Mouse (Mus musculus) right cerebral cortex, postnatal 10 days (tissue): ENCODE data around the gene Tmem132b.

Experiments used
- DNase-seq, 2 experiments: peaks; one replicate each; pipeline ENCODE4 v3.0.0; 2021; ENCODE audit warnings: low spot score in 2 of 2

The Tmem132b gene

DNA sequence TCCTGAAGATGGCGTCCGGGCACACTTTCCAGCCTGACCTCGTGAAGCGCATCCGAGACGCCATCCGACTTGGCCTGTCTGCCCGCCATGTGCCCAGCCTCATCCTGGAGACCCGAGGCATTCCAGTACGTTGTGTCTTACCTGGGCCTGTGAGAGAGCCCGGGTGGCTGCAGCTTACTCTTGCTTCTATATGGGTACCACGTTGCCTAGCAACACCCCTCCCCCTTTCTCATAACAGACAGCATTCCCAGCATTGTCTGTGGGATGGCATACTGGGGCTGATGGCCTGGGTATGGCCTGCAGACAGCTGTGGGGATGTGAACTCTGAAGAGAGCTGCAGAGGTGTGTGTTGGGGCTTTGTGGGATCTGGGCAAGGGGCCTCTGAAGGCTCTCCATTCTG is 16.6 kb upstream of the Tmem132b start:
- DNase-seq = peak in 1 of 2 experiments; percentile 76

DNA sequence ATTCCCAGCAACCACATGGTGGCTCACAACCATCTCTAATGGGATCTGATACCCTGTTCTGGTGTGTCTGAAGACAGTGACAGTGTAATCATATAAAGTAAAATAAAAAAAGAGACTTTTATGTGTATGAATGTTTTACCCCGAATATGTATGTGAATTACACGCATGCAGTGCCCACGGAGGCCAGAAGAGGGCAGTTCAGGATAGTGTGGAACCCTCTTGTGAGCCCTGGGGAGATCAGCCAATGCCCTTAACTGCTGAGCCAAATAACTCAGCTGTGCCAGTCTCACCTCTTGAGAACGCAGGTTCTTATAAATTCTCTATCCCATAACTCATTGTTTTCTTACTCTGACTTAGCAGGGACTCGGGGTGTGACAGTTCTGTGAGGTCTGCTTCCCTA is 12.9 kb upstream of the Tmem132b start:
- DNase-seq = peak in 1 of 2 experiments; percentile 74

GRCm38 (mm10) chr5:125520930-125521590 is 10.5 kb upstream of the Tmem132b start:
- peak in 1 of 2 experiments; percentile 54 for DNase-seq

DNA sequence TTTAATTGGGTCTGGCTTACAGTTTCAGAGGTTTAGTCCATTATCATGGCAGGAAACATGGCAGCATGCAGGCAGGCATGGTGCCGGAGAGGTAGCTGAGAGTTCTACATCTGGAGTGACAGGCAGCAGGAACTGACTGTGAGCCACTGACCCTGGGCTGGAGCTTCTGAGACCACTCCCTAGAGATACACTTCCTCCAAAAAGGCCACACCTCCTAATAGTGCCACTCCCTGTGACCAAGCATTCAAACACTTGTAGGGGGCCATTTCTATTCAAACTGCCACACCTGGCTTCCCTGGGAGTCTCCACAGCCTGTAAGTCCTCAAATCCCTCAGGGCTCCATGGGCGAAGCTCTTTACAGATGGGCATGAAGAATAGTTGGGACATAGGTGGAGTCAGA is 8.2 kb upstream of the Tmem132b start:
- no peak for DNase-seq

GRCm38 (mm10) chr5:125525516-125525915 is 6.1 kb upstream of the Tmem132b start:
- DNase-seq = no peak

GRCm38 (mm10) chr5:125526464-125526863 is 5.1 kb upstream of the Tmem132b start:
- DNase-seq = no peak

DNA sequence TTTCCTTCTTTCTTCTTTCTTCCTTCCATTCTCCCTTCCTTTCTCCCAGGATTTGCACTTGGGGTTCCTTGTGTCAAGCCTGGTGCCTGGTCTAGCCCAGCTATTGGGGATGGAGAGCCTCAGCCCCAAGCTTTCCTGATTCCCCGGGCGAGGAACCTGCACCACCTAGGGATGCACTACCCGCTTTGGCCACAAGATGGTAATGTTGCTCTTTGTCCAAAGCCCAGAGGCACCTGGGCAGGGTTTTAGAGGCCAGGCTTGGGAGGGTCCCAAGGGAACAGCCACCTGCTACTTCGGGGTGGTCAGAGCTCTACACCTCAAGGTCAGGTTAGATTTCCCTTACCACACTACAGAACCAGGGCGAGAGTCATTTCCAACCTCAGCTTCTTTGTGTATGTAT is 2.5 kb upstream of the Tmem132b start:
- peak; percentile 82 to 89 for DNase-seq

- DNase-seq = peak; percentile 82
Measured at GRCm38 (mm10) chr5:125532191-125532544, 594 bp downstream of the Tmem132b start.

DNA sequence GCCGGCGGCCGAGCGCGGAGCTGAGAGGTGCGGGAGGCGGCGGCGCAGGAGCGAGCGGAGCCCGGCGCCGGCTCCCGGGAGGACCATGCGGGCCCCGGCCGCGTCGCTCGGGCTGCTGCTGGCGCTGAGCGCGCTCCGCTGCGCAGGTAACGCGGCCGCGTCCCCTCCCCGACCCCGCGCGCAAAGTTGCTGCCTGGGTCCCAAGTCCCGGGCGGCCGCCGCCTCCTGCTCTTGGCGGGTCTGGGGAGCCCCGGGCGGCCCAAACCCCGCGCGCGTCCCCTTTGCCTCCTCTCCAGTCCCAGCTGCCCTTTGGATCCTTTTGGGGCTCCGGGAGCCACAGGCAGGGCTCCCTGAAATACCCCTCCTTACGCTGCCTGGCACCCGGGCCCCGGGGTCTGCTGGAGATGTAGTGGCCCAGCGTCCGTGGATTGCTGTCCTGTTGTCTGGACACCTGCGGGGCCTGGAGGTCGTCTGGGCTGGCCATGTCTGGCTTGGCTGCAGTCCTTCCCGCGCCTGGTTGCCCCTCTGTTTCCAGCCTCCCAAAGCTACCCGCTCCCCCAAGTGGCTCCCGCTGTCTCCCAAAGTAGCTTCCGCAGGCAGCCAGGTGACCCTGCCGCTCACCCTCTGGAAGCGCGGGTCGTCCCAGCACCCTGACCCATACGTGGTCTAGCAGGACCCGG is 1.1 kb downstream of the Tmem132b start:
- peak in 1 of 2 experiments; percentile 78 for DNase-seq

DNA sequence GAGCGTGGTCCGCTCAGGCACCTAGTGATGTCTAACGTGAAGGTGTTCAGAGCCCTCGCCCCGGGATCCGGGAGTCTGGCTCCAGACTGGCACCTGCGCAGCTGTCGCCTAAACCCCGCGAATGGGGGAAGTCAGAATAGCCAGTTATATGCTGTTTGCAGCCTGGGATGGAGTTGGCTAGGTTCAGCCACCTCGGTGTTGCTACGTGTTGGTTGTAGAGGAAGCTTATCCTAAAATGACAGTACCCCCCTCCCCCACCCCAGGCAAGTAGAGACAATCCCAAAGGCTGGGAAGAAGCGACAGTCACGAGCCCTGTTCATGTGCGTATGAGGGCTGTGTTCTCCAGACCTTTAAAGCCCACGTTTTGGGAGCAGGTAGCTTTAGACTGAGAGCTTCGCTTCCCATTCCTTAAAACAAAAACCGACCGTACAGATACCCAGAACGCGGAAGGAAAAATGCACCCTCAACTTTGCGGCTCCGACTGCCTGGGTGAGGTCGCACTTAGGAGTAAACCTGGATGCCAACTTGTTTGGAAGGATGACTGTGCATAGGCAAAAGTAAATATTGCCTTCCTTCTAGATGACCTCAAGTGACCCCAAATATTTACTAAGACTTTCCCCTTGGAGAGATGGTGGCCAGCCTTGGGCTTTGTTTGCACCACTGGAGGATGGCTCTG is 1.8 kb downstream of the Tmem132b start:
- DNase-seq = peak in 1 of 2 experiments; percentile 73

DNA sequence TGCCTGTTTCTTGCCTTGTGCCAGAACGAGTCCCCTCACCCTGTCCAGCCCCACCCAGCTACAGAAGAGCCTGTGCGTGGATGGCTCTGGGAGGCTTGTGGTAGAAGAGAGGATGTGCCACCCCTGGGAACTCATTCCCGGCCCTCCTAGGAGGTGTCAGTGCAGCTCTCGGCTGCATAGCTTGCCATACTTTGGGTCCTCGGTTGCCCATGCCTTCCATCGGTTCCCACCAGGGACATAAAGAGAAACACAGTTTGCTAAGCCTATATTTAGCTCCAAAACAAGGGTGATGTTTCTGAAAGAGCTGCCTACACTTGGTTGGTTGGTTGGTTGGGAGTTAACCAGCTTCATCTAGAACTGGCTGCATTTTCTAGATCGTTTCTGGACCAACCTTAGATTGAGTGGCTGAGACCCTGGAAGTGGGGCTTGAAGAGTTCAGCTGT is 2.6 kb downstream of the Tmem132b start:
- DNase-seq = peak in 1 of 2 experiments; percentile 62

DNA sequence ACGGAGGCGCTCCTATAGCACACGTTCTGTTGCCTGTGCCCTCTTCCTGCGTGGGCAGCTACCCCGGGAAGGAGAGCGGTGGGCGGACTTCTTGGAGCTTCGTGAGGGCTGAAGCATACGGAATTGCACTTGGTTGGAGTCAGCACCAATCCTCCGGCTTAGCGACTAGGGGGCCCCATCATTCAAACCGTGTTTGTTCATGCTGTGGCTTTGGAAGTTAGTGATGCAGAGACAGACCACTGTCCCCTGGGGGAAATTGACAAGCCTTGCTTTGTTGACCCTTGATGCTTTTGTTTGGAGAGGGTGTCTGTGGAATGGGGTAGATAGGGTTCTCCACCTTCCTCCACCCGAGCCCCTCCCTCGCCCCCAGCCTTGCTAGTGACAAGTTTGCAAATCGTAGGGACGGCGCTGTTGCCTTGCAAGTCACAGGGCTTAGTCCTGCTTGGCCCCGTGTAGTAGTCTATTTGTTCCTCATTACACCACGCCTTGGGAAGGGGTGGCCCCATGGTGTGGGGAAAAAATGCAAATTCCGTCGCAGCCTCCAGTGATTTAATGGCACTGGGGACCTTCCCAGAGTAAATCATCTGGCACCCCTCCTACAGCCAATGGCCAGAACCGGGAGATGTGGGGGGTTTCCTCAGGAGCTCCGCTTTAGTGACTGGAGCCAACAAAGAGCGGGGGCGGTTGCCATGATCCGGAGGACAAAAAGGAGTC is 3.2 kb downstream of the Tmem132b start:
- peak; percentile 84 to 86 for DNase-seq

GRCm38 (mm10) chr5:125545090-125545489 is 13.5 kb downstream of the Tmem132b start:
- no peak for DNase-seq

DNA sequence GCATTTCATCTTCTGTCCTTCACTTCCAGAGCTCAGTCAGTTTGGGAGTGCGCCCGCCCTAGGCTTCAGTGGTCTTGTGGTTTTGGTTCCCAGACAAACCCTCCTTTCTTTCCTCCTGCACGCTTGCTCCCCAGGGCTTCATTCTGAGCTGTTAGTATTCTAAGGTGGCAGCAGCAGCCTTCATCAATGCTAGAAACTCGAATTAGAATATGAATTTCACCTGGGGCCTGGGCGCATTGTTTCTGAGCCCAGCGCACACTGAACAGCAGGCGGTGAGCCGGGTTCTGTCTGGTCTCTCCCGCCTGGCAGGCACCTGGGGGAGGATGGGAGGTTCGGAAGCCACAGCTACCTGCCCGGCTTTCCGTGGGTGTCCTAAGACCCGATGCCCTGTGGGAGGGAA is 14.7 kb downstream of the Tmem132b start:
- DNase-seq = no peak

DNA sequence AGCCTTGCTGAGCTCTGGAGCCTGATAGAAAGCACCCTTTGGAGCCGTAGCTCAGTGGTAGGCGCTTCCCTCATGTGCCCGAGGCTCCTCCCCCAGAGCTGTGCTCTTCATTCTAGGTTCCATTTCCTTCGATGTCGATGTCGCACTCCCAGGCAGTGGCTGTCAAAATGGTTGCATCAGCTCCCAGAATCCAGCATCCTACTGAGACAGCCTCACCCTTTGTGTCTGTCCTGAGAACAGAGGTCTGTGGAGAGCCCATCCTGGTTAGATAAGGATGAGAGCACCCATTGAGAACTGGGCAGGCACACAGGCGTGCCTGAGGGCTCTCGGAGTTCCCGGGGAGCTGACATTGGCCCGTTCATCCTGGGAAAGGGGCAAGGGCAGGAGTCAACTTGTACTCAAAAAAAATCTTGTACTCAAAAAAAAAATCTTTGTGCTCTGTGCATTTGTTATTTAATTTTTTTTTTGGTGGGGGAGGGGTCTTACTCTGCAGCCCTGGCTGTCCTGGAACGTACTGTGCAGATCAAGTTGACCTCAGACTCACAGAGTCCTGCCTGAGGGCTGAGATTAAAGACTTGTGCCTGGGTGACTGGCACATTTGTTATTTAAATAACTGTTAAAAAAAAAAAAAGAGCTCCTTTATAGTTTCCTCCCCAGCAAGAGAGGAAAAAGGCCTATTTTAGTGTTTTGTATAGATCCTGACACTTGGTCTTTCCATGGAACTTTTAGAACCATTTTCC is 18.3 kb downstream of the Tmem132b start:
- DNase-seq = no peak

DNA sequence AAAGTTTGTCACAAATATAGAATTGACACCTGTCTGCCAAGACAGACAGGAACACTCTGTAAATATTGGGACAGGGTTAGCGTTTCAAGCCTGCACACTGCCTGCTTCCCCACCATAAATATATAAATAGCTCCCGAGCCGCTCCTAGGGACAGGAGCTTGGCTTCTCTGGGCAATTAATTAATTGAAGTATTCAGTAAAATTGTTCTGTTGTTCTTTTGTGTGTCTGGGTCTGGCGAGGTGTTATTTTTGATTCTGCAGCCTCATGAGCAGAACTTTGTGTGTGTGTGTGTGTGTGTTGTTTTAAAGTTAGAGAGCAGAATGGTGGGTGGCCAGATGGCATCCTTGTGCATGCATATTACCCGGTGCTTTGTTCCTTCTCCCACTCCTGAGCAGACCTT is 24.2 kb downstream of the Tmem132b start:
- no peak for DNase-seq

GRCm38 (mm10) chr5:125563492-125563891 is 31.9 kb downstream of the Tmem132b start:
- no peak for DNase-seq

- no peak for DNase-seq
Measured at GRCm38 (mm10) chr5:125565725-125566124, 34.2 kb downstream of the Tmem132b start.

GRCm38 (mm10) chr5:125568457-125568856 is 36.9 kb downstream of the Tmem132b start:
- DNase-seq = no peak

- DNase-seq = no peak
Measured at GRCm38 (mm10) chr5:125572011-125572410, 40.4 kb downstream of the Tmem132b start.

DNA sequence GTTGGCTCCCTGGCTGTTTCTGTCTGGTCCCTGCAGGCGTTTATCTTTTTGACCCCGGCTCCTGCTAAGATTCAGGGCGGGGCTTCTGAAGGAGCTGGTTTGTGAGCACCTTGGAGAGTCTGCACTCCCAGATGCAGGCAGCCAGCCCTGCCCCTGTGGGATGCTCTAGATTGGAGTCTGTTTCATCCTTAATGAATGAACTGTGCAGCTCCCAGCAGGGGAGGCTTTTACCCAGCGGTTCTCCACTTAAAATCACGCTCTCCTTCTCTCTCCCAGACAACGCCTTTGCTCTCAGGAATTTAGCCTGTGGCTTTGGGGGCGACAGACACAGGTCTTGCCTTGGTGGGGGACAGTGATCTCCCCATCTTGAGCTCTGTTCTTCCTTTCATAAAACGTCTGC is 43.3 kb downstream of the Tmem132b start:
- no peak for DNase-seq

DNA sequence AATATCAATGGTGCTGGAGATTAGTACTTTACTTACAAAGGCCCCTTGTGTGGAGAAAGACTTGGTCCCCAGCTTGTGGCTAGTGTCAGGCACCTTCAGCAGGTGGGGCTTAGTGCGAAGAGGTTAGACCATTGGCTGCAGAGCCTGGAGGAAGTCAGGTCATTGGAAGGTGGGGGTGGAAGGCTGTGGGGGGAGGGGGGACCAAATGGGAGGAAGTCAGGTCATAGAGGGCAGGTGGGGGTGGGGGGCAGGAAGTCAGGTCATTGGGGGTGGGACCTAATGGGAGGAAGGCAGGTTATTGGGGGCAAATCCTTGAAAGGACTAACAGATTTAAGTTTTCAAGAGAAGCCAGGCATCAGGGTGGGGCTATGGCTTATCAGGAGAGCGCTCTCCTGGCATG is 44.3 kb downstream of the Tmem132b start:
- no peak for DNase-seq
